Mouse (Mus musculus): Measurements from ENCODE around the gene Ets1.

DNA sequence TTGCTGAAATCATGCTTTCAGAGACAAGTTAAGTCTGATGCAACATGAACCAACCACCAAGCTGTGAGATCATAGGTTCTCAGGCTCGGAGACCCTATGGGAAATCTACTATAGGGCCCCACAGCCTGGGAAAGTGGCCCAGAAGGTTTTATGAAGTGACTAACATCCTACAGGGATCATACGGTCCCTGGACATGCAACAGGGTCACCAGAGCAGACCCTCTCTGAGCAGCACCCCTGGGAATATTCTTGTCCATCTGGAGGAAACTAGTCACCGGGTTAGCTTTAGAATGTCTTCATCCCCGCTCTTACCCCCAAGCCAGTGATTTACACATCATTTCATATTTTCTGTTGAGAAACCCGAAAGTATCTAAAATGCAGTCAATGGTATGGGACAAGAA, 34.1 kb upstream of the Ets1 start:
- no peak for TF ChIP-seq CTCF (IDR thresholded peaks at IDR 0.05; ENCODE audit: control insufficient read depth, insufficient read depth, insufficient replicate concordance, low read depth, low read length)
- no peak for TF ChIP-seq POLR2A (IDR thresholded peaks at IDR 0.05; ENCODE audit: control insufficient read depth, low read depth, low read length)

Data from testis, adult 2 months (tissue).